Mouse (Mus musculus): ENCODE results near the gene Spin1.

- no peak for TF ChIP-seq CTCF (IDR thresholded peaks at IDR 0.05; ENCODE audit: control insufficient read depth, insufficient read depth, low read length)
- no peak for TF ChIP-seq POLR2A (IDR thresholded peaks at IDR 0.05; ENCODE audit: borderline replicate concordance, control insufficient read depth, low read depth, low read length)
These were observed 5.4 kb upstream of the Spin1 start for GRCm38 (mm10) chr13:51095196-51095715.

Data from bone marrow, adult 2 months (tissue).